Mouse (Mus musculus) hematopoietic multipotent progenitor cell, adult 10-12 weeks (in vitro differentiated cells): Measurements from ENCODE around the gene Exosc7. TPM values are rescaled to one million over a fixed set of nuclear protein-coding genes. Genes with fewer than 3 reads are reported as not detected.

Experiments
- polyA plus RNA-seq: library from polyadenylated mRNA; stranded (reverse); fragments of >175 nt; gene quantifications from 2 replicates; pipeline ENCODE4 v1.2.3, GENCODE M21; 2012; ENCODE audit warnings: low replicate concordance

The Exosc7 gene
- 1.4 and 9.0 TPM in 2 replicates for polyA plus RNA-seq

GRCm38 (mm10) chr9:123112805-123113521 is at the start of gene Exosc7, which contains the start of gene Zdhhc3:
TSS of gene Exosc7 (plus strand) at chr9:123113215.
TSS of gene Zdhhc3 (minus strand) at chr9:123113205.

GRCm38 (mm10) chr9:123150241-123151020 is 37.4 kb downstream of the Exosc7 start, which contains the start of gene Clec3b:
TSS of gene Clec3b (plus strand) at chr9:123150946.

Other genes with a start within 250 kb of the Exosc7 start
- gene Zfp445, start 247.2 kb upstream of the Exosc7 start, polyA plus RNA-seq, result 5.5 and 7.0 TPM in 2 replicates
- 2.8 and 5.5 TPM in 2 replicates for gene Zkscan7, start 227.5 kb upstream of the Exosc7 start, polyA plus RNA-seq
- gene Zfp105, start 190.1 kb upstream of the Exosc7 start, polyA plus RNA-seq, result 0.09 and 0.20 TPM in 2 replicates
- gene 1110059G10Rik, start 162.2 kb upstream of the Exosc7 start, polyA plus RNA-seq, result 2.7 and 6.0 TPM in 2 replicates
- gene Kif15, start 162.2 kb upstream of the Exosc7 start, polyA plus RNA-seq, result 0.46 and 4.5 TPM in 2 replicates
- 4.3 and 10.5 TPM in 2 replicates for gene Tmem42, start 91.9 kb upstream of the Exosc7 start, polyA plus RNA-seq
- not detected in 2 replicates for gene Tgm4, start 78.5 kb upstream of the Exosc7 start, polyA plus RNA-seq
- 46.5 and 76.1 TPM in 2 replicates for gene Zdhhc3, start within 50 bp of the Exosc7 start, polyA plus RNA-seq
- gene Clec3b, start 37.7 kb downstream of the Exosc7 start, polyA plus RNA-seq, result 1.1 and 1.4 TPM in 2 replicates
- gene Cdcp1, start 102.8 kb downstream of the Exosc7 start, polyA plus RNA-seq, result 0.08 TPM in 1 of 2 replicates, not detected in the other
- gene Tmem158, start 147.5 kb downstream of the Exosc7 start, polyA plus RNA-seq, result 3.6 and 13.0 TPM in 2 replicates